Mouse (Mus musculus) embryonic fibroblast, embryonic 13.5 days (primary cell): Measurements from ENCODE around the gene Tap1. TPM values are rescaled to one million over a fixed set of nuclear protein-coding genes. Genes with fewer than 3 reads are reported as not detected.
A peak's percentile ranks its signal among the peaks of the same experiment; 100 is the strongest.

Source experiments
- H3K27ac ChIP-seq: 2 replicates; pipeline ENCODE4 v1.5.1; 2012; ENCODE audit warnings: low read length, control low read depth, inconsistent platforms; ENCODE audit not compliant: insufficient read depth
- H3K4me1 ChIP-seq: 2 replicates; pipeline ENCODE4 v1.6.1; 2011; ENCODE audit warnings: low read length; ENCODE audit not compliant: control insufficient read depth, insufficient read depth
- H3K4me3 ChIP-seq: 2 replicates; pipeline ENCODE4 v1.5.1; 2011; ENCODE audit warnings: mild to moderate bottlenecking, control low read depth, low read length; ENCODE audit not compliant: insufficient read depth
- CTCF ChIP-seq: IDR thresholded peaks from 2 replicates; pipeline ENCODE4 v1.5.1; 2011; ENCODE audit warnings: mild to moderate bottlenecking, control low read depth, low read length, moderate library complexity, borderline replicate concordance; ENCODE audit not compliant: insufficient read depth
- POLR2A ChIP-seq: IDR thresholded peaks from 2 replicates; pipeline ENCODE4 v1.6.1; 2011; ENCODE audit warnings: low read depth, mild to moderate bottlenecking, control low read depth, low read length, moderate library complexity
- polyA plus RNA-seq: library from polyadenylated mRNA; stranded (reverse); fragments of >200 nt; gene quantifications from 2 replicates; pipeline ENCODE4 v1.2.4, GENCODE M21; 2011; ENCODE audit warnings: low read depth; ENCODE audit not compliant: missing spikeins, insufficient read length

Gene Tap1
- polyA plus RNA-seq, 1 experiment, result 17.8 TPM

DNA sequence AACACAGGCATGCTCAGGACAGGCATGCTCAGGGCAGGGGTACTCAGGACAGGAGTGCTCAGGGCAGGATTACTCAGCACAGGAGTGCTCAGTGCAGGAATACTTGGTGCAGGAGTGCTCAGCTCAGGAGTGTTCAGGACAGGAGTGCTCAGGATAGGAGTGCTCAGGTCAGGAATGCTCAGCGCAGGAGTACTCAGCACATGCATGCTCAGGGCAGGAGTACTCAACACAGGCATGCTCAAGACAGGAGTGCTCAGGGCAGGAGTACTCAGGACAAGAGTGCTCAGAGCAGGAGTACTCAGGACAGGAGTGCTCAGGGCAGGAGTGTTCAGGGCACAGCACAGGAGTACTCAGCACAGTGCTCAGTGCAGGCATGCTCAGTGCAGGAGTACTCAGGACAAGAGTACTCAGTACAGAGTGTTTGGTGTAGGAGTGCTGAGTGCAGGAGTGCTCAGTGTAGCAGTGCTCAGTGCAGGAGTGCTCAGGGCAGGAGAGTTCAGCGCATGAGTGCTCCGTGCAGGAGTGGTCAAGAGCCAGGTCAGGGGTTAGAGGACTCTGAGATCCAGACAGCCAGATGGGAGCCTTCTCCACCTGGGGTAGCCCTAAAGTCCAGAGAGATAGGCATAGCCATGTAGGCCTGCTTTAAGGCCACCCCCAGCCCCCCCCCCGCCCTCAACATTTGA lies 15.5 kb downstream of the Tap1 start:
- Histone ChIP-seq H3K27ac (no peak overlapping the region), H3K4me3 (no peak overlapping the region), H3K4me1 (no peaks in the 10 kb centered on the region)
- TF ChIP-seq CTCF, result no peak
- no peak for TF ChIP-seq POLR2A

DNA sequence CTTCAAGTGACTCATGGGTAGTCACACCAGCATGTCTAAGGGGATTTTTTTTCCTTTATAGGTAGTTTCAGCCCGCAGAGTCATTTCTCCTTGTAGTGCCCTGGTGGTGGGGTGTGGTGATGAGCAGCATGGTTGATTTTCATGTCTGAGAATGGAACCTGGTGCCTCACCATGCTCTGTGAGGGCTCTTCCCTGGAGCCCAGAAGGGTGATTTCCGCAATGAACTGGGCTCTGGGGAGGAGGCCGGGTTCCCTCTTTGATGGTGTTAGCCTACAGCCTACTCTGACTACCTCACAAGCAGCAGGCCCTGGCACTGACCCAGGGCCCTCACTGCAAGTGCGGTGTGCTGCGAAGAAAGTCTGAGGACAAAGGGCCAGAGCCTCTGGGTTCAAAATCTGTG lies 16.1 kb downstream of the Tap1 start, which contains the start of gene Tap2:
Gene Tap2, plus strand, starts transcription at position 84 of the 400 bp plus-strand sequence.
- TF ChIP-seq POLR2A (no peak), CTCF (no peak)
- Histone ChIP-seq H3K4me1 (no peaks in the 10 kb centered on the region), H3K27ac (no peak within 1 kb of the TSS), H3K4me3 (peak within 1 kb of the TSS; percentile 82)

DNA sequence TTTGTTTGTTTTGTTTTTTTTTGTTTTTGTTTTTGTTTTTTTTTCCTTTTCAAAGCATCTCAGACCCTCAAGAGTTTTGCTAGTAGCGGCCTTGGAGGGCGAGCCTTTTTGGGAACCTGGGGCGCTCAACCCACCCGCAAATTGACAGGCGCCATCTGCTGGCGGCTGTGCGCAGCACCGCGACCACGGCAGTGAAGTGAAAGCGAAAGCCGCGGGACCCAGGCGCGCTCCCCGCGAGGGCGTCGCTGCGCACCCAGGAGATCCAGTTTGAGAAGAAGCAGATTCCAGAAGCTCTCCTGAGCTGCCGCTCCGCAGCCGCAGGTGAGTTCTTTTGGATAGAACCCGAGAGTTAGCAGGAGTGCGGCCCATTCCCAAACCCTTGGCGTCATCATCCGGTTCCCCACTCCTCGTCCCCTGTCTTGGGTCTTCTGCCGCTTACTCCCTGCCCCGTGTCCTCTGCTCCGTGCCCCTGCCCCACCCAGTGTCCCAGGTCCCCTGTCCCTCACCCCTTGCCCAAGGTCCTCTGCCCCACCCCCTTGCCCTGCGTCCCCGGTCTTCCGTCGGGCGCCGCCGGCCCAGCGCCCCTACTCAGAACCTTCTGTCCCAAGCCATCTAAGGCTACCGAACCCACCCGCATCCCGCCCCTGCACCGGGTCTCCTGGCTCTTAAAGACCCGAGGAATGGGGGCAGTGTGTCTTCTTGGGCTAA lies 17.1 kb downstream of the Tap1 start:
- H3K27ac ChIP-seq, result no peak overlapping the region
- TF ChIP-seq POLR2A (0 out of 2 replicates have a peak, but pooled peaks have one; percentile 25), CTCF (peak; percentile 87)
- peak overlapping the region; percentile 82 for H3K4me3 ChIP-seq
- no peaks in the 10 kb centered on the region for H3K4me1 ChIP-seq

DNA sequence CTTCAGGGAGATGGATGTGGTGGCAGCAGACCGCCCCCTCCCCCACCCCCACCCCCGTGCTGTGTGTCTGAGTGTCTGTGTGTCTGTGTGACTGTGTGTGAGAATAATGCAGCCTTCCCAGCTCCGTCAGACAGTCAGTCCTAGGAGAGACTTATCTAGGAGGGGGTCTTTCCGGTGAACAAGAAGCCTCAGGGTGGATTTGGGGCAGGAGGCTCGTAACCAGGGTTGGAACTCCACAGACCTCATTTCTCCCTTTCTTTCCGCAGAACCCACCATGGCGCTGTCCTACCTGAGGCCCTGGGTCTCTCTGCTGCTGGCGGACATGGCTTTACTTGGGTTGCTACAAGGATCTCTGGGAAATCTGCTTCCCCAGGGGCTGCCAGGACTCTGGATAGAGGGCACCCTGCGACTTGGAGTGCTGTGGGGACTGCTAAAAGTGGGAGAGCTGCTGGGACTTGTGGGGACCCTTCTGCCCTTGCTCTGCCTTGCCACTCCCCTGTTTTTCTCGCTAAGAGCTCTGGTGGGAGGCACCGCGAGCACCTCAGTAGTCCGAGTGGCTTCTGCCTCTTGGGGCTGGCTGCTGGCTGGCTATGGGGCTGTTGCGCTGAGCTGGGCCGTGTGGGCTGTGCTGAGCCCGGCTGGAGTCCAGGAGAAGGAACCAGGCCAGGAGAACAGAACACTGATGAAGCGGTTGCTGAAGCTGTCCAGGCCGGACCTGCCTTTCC lies 17.8 kb downstream of the Tap1 start:
- TF ChIP-seq CTCF (no peak), POLR2A (no peak)
- peak overlapping the region; percentile 82 for H3K4me3 ChIP-seq
- H3K4me1 ChIP-seq, result no peaks in the 10 kb centered on the region
- no peak overlapping the region for H3K27ac ChIP-seq

DNA sequence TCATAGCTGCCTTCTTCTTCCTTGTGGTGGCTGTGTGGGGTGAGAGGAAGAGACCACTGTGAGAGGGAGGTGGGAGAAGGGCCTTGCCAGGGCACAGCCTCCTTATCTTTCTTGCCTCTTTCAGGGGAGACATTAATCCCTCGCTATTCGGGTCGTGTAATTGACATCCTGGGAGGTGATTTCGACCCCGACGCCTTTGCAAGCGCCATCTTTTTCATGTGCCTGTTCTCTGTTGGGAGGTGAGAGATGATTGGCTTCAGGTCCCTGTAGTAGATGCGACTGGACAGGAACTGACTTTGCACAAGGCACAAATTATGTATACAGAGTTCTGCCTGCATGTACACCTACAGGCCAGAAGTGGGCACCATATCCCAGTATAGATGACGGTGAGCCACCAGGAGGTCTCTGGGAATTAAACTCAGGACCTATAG lies 18.4 kb downstream of the Tap1 start:
- Histone ChIP-seq H3K27ac (no peak overlapping the region), H3K4me3 (no peak overlapping the region), H3K4me1 (no peaks in the 10 kb centered on the region)
- TF ChIP-seq CTCF (0 out of 2 replicates have a peak, but pooled peaks have one; percentile 11), POLR2A (no peak)

DNA sequence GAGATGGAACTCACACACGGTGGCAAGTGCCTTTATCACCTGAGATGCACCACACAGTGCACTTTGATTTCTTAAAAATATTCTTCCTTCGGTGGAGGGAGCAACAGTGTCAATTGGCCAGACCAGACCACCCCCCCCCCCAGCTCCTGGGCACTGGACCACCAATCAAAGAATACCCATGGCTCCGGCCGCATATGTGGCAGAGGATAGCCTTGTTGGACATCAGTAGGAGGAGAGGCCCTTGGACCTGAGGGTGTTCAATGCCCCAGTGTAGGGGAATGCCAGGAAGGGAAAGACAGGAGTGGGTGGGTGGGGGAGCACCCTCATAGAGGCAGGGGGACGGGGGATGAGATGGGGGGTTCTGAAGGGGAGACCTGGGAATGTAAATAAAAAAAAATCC lies 19.4 kb downstream of the Tap1 start:
- H3K4me1 ChIP-seq, result no peaks in the 10 kb centered on the region
- H3K27ac ChIP-seq, result no peak overlapping the region
- H3K4me3 ChIP-seq, result no peak overlapping the region
- TF ChIP-seq POLR2A, result no peak
- no peak for TF ChIP-seq CTCF

DNA sequence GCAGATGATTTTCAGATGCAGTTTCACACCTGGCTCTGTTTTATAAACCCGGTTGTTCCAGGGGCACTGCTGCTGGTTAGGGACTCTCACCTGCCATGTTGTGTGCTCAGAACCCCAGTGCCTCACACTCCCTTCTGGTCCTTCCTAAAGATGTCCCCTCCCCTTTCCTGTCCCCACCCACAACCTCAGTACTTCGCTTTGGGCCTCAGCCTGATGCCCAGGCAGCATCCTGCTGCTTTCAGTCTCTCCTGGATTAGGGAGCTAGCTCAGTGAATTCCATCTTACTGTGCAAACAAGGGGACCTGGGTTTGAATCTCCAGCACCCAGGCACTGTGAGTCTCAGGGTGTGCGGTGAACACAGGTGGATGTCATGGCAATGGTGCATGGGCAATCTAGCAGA lies 20.1 kb downstream of the Tap1 start:
- Histone ChIP-seq H3K4me3 (no peak overlapping the region), H3K27ac (no peak overlapping the region), H3K4me1 (no peaks in the 10 kb centered on the region)
- no peak for TF ChIP-seq CTCF
- TF ChIP-seq POLR2A, result no peak

DNA sequence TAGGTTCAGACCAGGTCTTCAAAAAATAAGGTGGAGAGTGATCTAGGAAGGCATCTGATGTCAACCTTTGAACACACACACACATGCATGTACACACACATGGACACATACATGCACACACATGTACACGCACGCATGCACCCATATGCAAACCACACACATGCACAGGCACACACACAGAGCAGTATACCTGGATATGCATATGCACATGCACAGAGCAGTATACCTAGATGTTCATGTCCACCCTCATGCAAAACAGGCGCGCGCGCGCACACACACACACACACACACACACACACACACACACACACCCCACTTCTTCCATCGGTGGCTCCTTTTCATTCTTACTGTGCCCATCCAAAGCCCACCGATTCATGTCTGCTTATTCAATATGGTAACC lies 20.5 kb downstream of the Tap1 start:
- TF ChIP-seq CTCF (no peak), POLR2A (no peak)
- H3K27ac ChIP-seq, result no peak overlapping the region
- no peaks in the 10 kb centered on the region for H3K4me1 ChIP-seq
- no peak overlapping the region for H3K4me3 ChIP-seq

DNA sequence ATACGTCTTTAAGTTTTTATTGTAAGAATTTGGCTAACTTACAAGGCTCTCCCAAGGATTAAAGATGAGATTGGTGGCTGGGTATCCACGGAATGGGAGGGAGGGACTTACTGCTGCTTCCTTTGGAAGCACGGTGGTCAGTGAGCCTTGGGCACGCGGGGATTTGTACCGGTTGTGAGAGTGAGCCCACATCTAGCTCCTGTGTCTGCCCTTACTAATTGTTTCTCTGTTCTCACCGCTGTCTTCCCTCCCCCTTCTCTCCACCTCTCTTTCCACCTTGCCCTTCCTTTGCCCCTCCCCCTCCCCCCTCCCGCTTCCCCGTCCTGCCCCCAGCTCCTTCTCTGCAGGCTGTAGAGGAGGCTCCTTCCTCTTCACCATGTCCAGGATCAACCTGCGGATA lies 21.1 kb downstream of the Tap1 start:
- H3K4me3 ChIP-seq, result no peak overlapping the region
- no peaks in the 10 kb centered on the region for H3K4me1 ChIP-seq
- TF ChIP-seq CTCF, result no peak
- no peak for TF ChIP-seq POLR2A
- H3K27ac ChIP-seq, result no peak overlapping the region
